Mouse (Mus musculus): ENCODE measurements at regions not wholly inside any gene's neighbourhood (a gene's known extent, or its start where the extent isn't known, plus 50 kb on each side); places are given as distances from the start of the nearest gene placed in this dataset.

- TF ChIP-seq CTCF (IDR thresholded peaks at IDR 0.05; ENCODE audit: low read depth), result no peak
- no peak for TF ChIP-seq EP300 (IDR thresholded peaks at IDR 0.05; ENCODE audit: low read depth)
Measured at GRCm38 (mm10) chr2:106412158-106412557, 280.9 kb upstream of the Mpped2 start.
